Mouse (Mus musculus) kidney, embryonic 16.5 days (tissue): ENCODE measurements at regions not wholly inside any gene's neighbourhood (a gene's known extent, or its start where the extent isn't known, plus 50 kb on each side); places are given as distances from the start of the nearest gene placed in this dataset.
"Not testable (repeated sequence)": the region's sequence is repeated elsewhere in the genome, so short reads cannot be mapped to it uniquely, and the experiment has no call there.

Source experiments
- ATAC-seq: fragments of 200-750 bp; cut with Nextera tagmentation; 2 replicates; pipeline ENCODE4 v1.8.0; 2017; ENCODE audit warnings: moderate TSS enrichment; ENCODE audit not compliant: low FRiP score, low TSS enrichment
- H3K27ac ChIP-seq: fragments of 300-500 bp; sonication (generic); 2 replicates; pipeline ENCODE4 v1.5.1; 2014; ENCODE audit warnings: low read length
- H3K27me3 ChIP-seq: fragments of 300-500 bp; sonication (generic); 2 replicates; pipeline ENCODE4 v1.6.1; 2014; ENCODE audit warnings: low read length, control low read depth, mixed read lengths; ENCODE audit not compliant: insufficient read depth
- H3K36me3 ChIP-seq: fragments of 300-500 bp; sonication (generic); 2 replicates; pipeline ENCODE4 v1.6.1; 2014; ENCODE audit warnings: low read length, control low read depth, mixed read lengths; ENCODE audit not compliant: insufficient read depth
- H3K4me1 ChIP-seq: fragments of 300-500 bp; sonication (generic); 2 replicates; pipeline ENCODE4 v1.6.1; 2014; ENCODE audit warnings: low read length, control low read depth, mixed read lengths; ENCODE audit not compliant: insufficient read depth
- H3K4me2 ChIP-seq: fragments of 300-500 bp; sonication (generic); replicated peaks from 2 replicates; pipeline ENCODE4 v1.6.1; 2014; ENCODE audit warnings: low read depth, low read length
- H3K4me3 ChIP-seq: fragments of 300-500 bp; sonication (generic); 2 replicates; pipeline ENCODE4 v1.5.1; 2014; ENCODE audit warnings: mild to moderate bottlenecking, low read length
- H3K9ac ChIP-seq: fragments of 300-500 bp; sonication (generic); replicated peaks from 2 replicates; pipeline ENCODE4 v1.6.1; 2014; ENCODE audit warnings: low read length
- H3K9me3 ChIP-seq: fragments of 300-500 bp; sonication (generic); 2 replicates; pipeline ENCODE4 v1.6.1; 2016; ENCODE audit warnings: low read length, control low read depth
- WGBS: fragments of 180-500 bp; shearing (Covaris S2); extraction: QIAGEN DNeasy Blood & Tissue Kit; methylation state at CpG from one replicate; pipeline ENCODE4 v1.1.7; 2014; 5-methylcytosine and 5-hydroxymethylcytosine counted together

GRCm38 (mm10) chr16:30693839-30694527 lies 94.5 kb downstream of the Fam43a start:
- no peak for ATAC-seq
- Histone ChIP-seq H3K4me3 (no peak overlapping the region), H3K27ac (no peak overlapping the region), H3K4me2 (no peak overlapping the region), H3K9me3 (no peaks in the 10 kb centered on the region), H3K9ac (no peak overlapping the region), H3K4me1 (0 out of 2 replicates have a peak, but pooled peaks cover 5% of the 10 kb centered on the region), H3K36me3 (no peaks in the 10 kb centered on the region), H3K27me3 (no peaks in the 10 kb centered on the region; the same call in 1 of the 2 replicates)
- 93% methylated on average over 1 of the region's 1 CpGs for WGBS

- no peak overlapping the region for H3K27ac ChIP-seq
- 0 out of 2 replicates have a peak, but pooled peaks cover 5% of the 10 kb centered on the region for H3K4me1 ChIP-seq
- H3K27me3 ChIP-seq: no peaks in the 10 kb centered on the region; the same call in 1 of the 2 replicates
- no peak overlapping the region for H3K4me2 ChIP-seq
- no peaks in the 10 kb centered on the region for H3K9me3 ChIP-seq
- H3K36me3 ChIP-seq: no peaks in the 10 kb centered on the region
- H3K4me3 ChIP-seq: no peak overlapping the region
- WGBS: 70% methylated on average over 8 of the region's 8 CpGs
- no peak for ATAC-seq
- H3K9ac ChIP-seq: no peak overlapping the region
Measured at GRCm38 (mm10) chr16:30695691-30696090, 96.2 kb downstream of the Fam43a start.

DNA sequence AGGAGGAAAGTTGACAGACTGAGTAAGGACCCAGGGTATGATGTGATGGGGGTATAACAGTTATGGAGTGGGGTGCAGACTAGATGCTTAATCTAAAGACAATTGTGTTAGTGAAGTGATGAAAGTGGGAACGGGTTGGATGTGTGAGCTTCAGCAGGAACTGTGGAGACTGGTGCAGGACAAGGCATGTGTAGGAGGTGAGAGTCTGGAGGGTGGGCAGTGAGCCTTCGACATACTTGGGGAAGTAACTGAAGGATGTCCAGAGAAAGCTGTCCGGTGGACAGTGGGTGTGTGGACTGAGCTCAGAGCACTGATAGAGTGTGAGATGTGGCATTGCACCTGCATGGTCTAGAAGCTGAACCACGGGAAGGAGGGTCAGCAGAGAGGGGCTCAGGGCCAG lies 97.7 kb downstream of the Fam43a start:
- Histone ChIP-seq H3K4me1 (0 out of 2 replicates have a peak, but pooled peaks cover 4% of the 10 kb centered on the region), H3K9me3 (no peaks in the 10 kb centered on the region), H3K9ac (no peak overlapping the region), H3K4me3 (no peak overlapping the region), H3K27ac (no peak overlapping the region), H3K27me3 (no peaks in the 10 kb centered on the region; the same call in 1 of the 2 replicates), H3K4me2 (no peak overlapping the region), H3K36me3 (no peaks in the 10 kb centered on the region)
- ATAC-seq: no peak
- 50% methylated on average over 4 of the region's 4 CpGs for WGBS

DNA sequence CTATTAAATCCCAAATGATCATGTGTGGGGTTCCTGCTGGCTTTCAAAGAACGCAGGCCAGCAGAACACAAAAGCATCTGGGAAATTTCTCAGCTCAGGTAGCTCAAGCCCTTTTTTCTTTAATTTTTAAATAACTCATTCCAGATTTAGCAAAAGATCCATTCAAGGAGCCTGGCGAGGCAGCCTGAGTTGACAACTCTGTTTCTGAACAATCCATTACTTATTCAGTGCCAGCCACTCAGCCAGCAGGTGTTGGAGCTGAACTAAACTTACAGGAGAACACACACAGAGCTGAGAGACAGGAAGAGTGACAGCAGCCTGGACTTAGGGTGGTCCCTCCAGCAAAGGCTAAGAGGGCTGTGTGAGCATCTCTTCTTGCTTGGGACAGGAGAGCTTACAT lies 98.3 kb downstream of the Fam43a start:
- Histone ChIP-seq H3K36me3 (no peaks in the 10 kb centered on the region), H3K27ac (no peak overlapping the region), H3K27me3 (no peaks in the 10 kb centered on the region; the same call in 1 of the 2 replicates), H3K4me2 (no peak overlapping the region), H3K4me3 (no peak overlapping the region), H3K4me1 (no peaks in the 10 kb centered on the region), H3K9me3 (no peaks in the 10 kb centered on the region), H3K9ac (no peak overlapping the region)
- WGBS: 87% methylated on average over 2 of the region's 2 CpGs
- no peak for ATAC-seq

- no peaks in the 10 kb centered on the region for H3K36me3 ChIP-seq
- no peak overlapping the region for H3K9ac ChIP-seq
- ATAC-seq: no peak
- no peak overlapping the region for H3K4me3 ChIP-seq
- no peaks in the 10 kb centered on the region for H3K4me1 ChIP-seq
- H3K27me3 ChIP-seq: no peaks in the 10 kb centered on the region
- H3K9me3 ChIP-seq: peaks cover 8% of the 10 kb centered on the region
- H3K27ac ChIP-seq: no peak overlapping the region
- no peak overlapping the region for H3K4me2 ChIP-seq
- 92% methylated on average over 8 of the region's 8 CpGs for WGBS
Measured at GRCm38 (mm10) chr16:30703831-30704230, 104.3 kb downstream of the Fam43a start.

GRCm38 (mm10) chr16:30709501-30709900 lies 110.0 kb downstream of the Fam43a start:
- ATAC-seq: no peak
- no peaks in the 10 kb centered on the region for H3K27me3 ChIP-seq
- H3K36me3 ChIP-seq: no peaks in the 10 kb centered on the region
- no peak overlapping the region for H3K27ac ChIP-seq
- H3K4me2 ChIP-seq: no peak overlapping the region
- WGBS: 62% methylated on average over 15 of the region's 15 CpGs
- H3K9ac ChIP-seq: no peak overlapping the region
- H3K9me3 ChIP-seq: peaks cover 8% of the 10 kb centered on the region
- no peak overlapping the region for H3K4me3 ChIP-seq
- no peaks in the 10 kb centered on the region for H3K4me1 ChIP-seq

- H3K27ac ChIP-seq: no peak overlapping the region
- 69% methylated on average over 2 of the region's 2 CpGs for WGBS
- no peak for ATAC-seq
- H3K9me3 ChIP-seq: peaks cover 8% of the 10 kb centered on the region
- H3K4me2 ChIP-seq: no peak overlapping the region
- no peak overlapping the region for H3K9ac ChIP-seq
- H3K4me1 ChIP-seq: no peaks in the 10 kb centered on the region
- no peak overlapping the region for H3K4me3 ChIP-seq
- no peaks in the 10 kb centered on the region for H3K27me3 ChIP-seq
- H3K36me3 ChIP-seq: no peaks in the 10 kb centered on the region
Measured at GRCm38 (mm10) chr16:30709975-30710374, 110.5 kb downstream of the Fam43a start.

GRCm38 (mm10) chr16:30712570-30712969 lies 113.0 kb downstream of the Fam43a start:
- Histone ChIP-seq H3K9me3 (peaks cover 5% of the 10 kb centered on the region), H3K36me3 (no peaks in the 10 kb centered on the region), H3K4me3 (no peak overlapping the region), H3K27ac (no peak overlapping the region), H3K4me2 (no peak overlapping the region), H3K9ac (no peak overlapping the region), H3K4me1 (no peaks in the 10 kb centered on the region), H3K27me3 (no peaks in the 10 kb centered on the region)
- WGBS: 86% methylated on average over 6 of the region's 6 CpGs
- ATAC-seq: no peak

DNA sequence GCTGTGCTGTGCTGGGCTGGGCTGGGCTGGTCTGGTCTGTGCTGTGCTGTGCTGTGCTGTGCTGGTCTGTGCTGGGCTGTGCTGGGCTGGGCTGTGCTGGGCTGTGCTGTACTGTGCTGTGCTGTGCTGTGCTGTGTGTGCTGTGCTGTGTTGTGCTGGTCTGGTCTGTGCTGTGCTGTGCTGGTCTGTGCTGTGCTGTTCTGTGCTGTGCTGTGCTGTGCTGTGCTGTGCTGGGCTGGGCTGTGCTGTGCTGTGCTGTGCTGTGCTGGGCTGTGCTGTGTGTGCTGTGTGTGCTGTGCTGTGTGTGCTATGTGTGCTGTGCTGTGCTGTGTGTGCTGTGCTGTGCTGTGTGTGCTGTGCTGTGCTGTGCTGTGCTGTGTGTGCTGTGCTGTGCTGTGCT lies 118.1 kb downstream of the Fam43a start:
- not testable (repeated sequence) for ATAC-seq, H3K9ac ChIP-seq, H3K27me3 ChIP-seq, H3K4me2 ChIP-seq, H3K4me3 ChIP-seq, H3K4me1 ChIP-seq, H3K27ac ChIP-seq, H3K9me3 ChIP-seq, H3K36me3 ChIP-seq

- 23% methylated on average over 6 of the region's 6 CpGs for WGBS
- peak; percentile 57; the same call in 1 of the 2 replicates for ATAC-seq
- Histone ChIP-seq H3K9ac (no peak overlapping the region), H3K27me3 (no peaks in the 10 kb centered on the region), H3K4me1 (0 out of 2 replicates have a peak, but pooled peaks cover 6% of the 10 kb centered on the region), H3K4me2 (no peak overlapping the region), H3K27ac (no peak overlapping the region), H3K4me3 (no peak overlapping the region), H3K36me3 (no peaks in the 10 kb centered on the region), H3K9me3 (no peaks in the 10 kb centered on the region)
Measured at GRCm38 (mm10) chr16:30720791-30721190, 121.3 kb downstream of the Fam43a start.
